Mouse (Mus musculus): ENCODE measurements around the gene Plekhg1. TPM values are rescaled to one million over a fixed set of nuclear protein-coding genes. Genes with fewer than 3 reads are reported as not detected.
A peak's percentile ranks its signal among the peaks of the same experiment; 100 is the strongest.

The Plekhg1 gene
- 13.5 and 16.6 TPM in 2 replicates for polyA plus RNA-seq (2015; fragmentation: Nextera tagmentation; extraction: Ambion mirVana)

- WGBS: 0% methylated on average over 27 of the region's 29 CpGs
- no peaks in the 10 kb centered on the region for H3K27me3 ChIP-seq
- ATAC-seq (replicated peaks; ENCODE audit: low FRiP score): peak; percentile 93
- H3K9ac ChIP-seq: peak within 1 kb of the TSS; percentile 69
- H3K9me3 ChIP-seq (replicated peaks): no peaks in the 10 kb centered on the region
- H3K4me3 ChIP-seq (replicated peaks): peak within 1 kb of the TSS; percentile 75
- H3K4me1 ChIP-seq: peaks cover 27% of the 10 kb centered on the region
- peak within 1 kb of the TSS; percentile 94 for H3K27ac ChIP-seq
- H3K36me3 ChIP-seq: no peaks in the 10 kb centered on the region
- peak within 1 kb of the TSS; percentile 94 for H3K4me2 ChIP-seq
These were observed at the start of gene Plekhg1 for GRCm38 (mm10) chr10:3740148-3740503. TSS of gene Plekhg1 (plus strand) at chr10:3740364.

GRCm38 (mm10) chr10:3692791-3693190 lies 47.4 kb upstream of the Plekhg1 start:
- peaks cover 5% of the 10 kb centered on the region; the same call in 1 of the 2 replicates for H3K4me1 ChIP-seq
- H3K27me3 ChIP-seq: no peaks in the 10 kb centered on the region
- no peak overlapping the region for H3K9ac ChIP-seq
- no peak for ATAC-seq (replicated peaks; ENCODE audit: low FRiP score)
- H3K4me3 ChIP-seq (replicated peaks): no peak overlapping the region
- no peak overlapping the region for H3K27ac ChIP-seq
- no peak overlapping the region for H3K4me2 ChIP-seq
- H3K9me3 ChIP-seq (replicated peaks): no peaks in the 10 kb centered on the region
- WGBS: 79% methylated on average over 1 of the region's 1 CpGs
- H3K36me3 ChIP-seq: no peaks in the 10 kb centered on the region

- WGBS: 76% methylated on average over 6 of the region's 6 CpGs
- Histone ChIP-seq H3K4me1 (peaks cover 5% of the 10 kb centered on the region; the same call in 1 of the 2 replicates), H3K9me3 (replicated peaks) (no peaks in the 10 kb centered on the region), H3K27me3 (no peaks in the 10 kb centered on the region), H3K4me3 (replicated peaks) (no peak overlapping the region), H3K9ac (no peak overlapping the region), H3K27ac (no peak overlapping the region), H3K4me2 (no peak overlapping the region), H3K36me3 (no peaks in the 10 kb centered on the region)
- no peak for ATAC-seq (replicated peaks; ENCODE audit: low FRiP score)
These were observed 46.4 kb upstream of the Plekhg1 start for GRCm38 (mm10) chr10:3693699-3694280.

GRCm38 (mm10) chr10:3695332-3695905 lies 44.7 kb upstream of the Plekhg1 start:
- Histone ChIP-seq H3K36me3 (no peaks in the 10 kb centered on the region), H3K9me3 (replicated peaks) (no peaks in the 10 kb centered on the region), H3K27me3 (no peaks in the 10 kb centered on the region), H3K4me3 (replicated peaks) (no peak overlapping the region), H3K27ac (no peak overlapping the region), H3K9ac (no peak overlapping the region), H3K4me1 (peaks cover 5% of the 10 kb centered on the region; the same call in 1 of the 2 replicates), H3K4me2 (no peak overlapping the region)
- WGBS: 91% methylated on average over 5 of the region's 5 CpGs
- no peak for ATAC-seq (replicated peaks; ENCODE audit: low FRiP score)

GRCm38 (mm10) chr10:3696727-3697348 lies 43.3 kb upstream of the Plekhg1 start:
- Histone ChIP-seq H3K4me3 (replicated peaks) (no peak overlapping the region), H3K4me1 (peaks cover 5% of the 10 kb centered on the region; the same call in 1 of the 2 replicates), H3K27ac (peak overlapping the region; percentile 27; the same call in 1 of the 2 replicates), H3K9me3 (replicated peaks) (no peaks in the 10 kb centered on the region), H3K36me3 (no peaks in the 10 kb centered on the region), H3K4me2 (no peak overlapping the region), H3K9ac (no peak overlapping the region), H3K27me3 (no peaks in the 10 kb centered on the region)
- ATAC-seq (replicated peaks; ENCODE audit: low FRiP score): no peak
- 55% methylated on average over 8 of the region's 8 CpGs for WGBS

- Histone ChIP-seq H3K4me2 (no peak overlapping the region), H3K9me3 (replicated peaks) (no peaks in the 10 kb centered on the region), H3K4me1 (peaks cover 5% of the 10 kb centered on the region; the same call in 1 of the 2 replicates), H3K9ac (no peak overlapping the region), H3K27ac (0 out of 2 replicates have a peak overlapping the region, but pooled peaks have one; percentile 27), H3K4me3 (replicated peaks) (no peak overlapping the region), H3K27me3 (no peaks in the 10 kb centered on the region), H3K36me3 (no peaks in the 10 kb centered on the region)
- no peak for ATAC-seq (replicated peaks; ENCODE audit: low FRiP score)
- WGBS: 82% methylated on average over 5 of the region's 5 CpGs
These were observed 42.7 kb upstream of the Plekhg1 start for GRCm38 (mm10) chr10:3697500-3697899.

GRCm38 (mm10) chr10:3700225-3701073 lies 39.7 kb upstream of the Plekhg1 start:
- no peaks in the 10 kb centered on the region for H3K36me3 ChIP-seq
- no peaks in the 10 kb centered on the region for H3K9me3 ChIP-seq (replicated peaks)
- H3K4me1 ChIP-seq: peaks cover 5% of the 10 kb centered on the region; the same call in 1 of the 2 replicates
- no peak overlapping the region for H3K4me2 ChIP-seq
- H3K4me3 ChIP-seq (replicated peaks): no peak overlapping the region
- ATAC-seq (replicated peaks; ENCODE audit: low FRiP score): no peak
- H3K27ac ChIP-seq: no peak overlapping the region
- H3K9ac ChIP-seq: no peak overlapping the region
- 61% methylated on average over 12 of the region's 12 CpGs for WGBS
- H3K27me3 ChIP-seq: no peaks in the 10 kb centered on the region

GRCm38 (mm10) chr10:3701832-3702231 lies 38.3 kb upstream of the Plekhg1 start:
- H3K9me3 ChIP-seq (replicated peaks): no peaks in the 10 kb centered on the region
- no peak overlapping the region for H3K4me3 ChIP-seq (replicated peaks)
- no peak for ATAC-seq (replicated peaks; ENCODE audit: low FRiP score)
- H3K36me3 ChIP-seq: no peaks in the 10 kb centered on the region
- H3K27ac ChIP-seq: no peak overlapping the region
- H3K4me2 ChIP-seq: no peak overlapping the region
- 87% methylated on average over 4 of the region's 4 CpGs for WGBS
- peaks cover 2% of the 10 kb centered on the region; the same call in 1 of the 2 replicates for H3K4me1 ChIP-seq
- H3K27me3 ChIP-seq: no peaks in the 10 kb centered on the region
- H3K9ac ChIP-seq: no peak overlapping the region

- Histone ChIP-seq H3K27me3 (no peaks in the 10 kb centered on the region), H3K9ac (no peak overlapping the region), H3K36me3 (no peaks in the 10 kb centered on the region), H3K4me2 (no peak overlapping the region), H3K27ac (no peak overlapping the region), H3K4me3 (replicated peaks) (no peak overlapping the region), H3K4me1 (no peaks in the 10 kb centered on the region), H3K9me3 (replicated peaks) (no peaks in the 10 kb centered on the region)
- 89% methylated on average over 2 of the region's 2 CpGs for WGBS
- ATAC-seq (replicated peaks; ENCODE audit: low FRiP score): no peak
These were observed 37.6 kb upstream of the Plekhg1 start for GRCm38 (mm10) chr10:3702585-3702984.

GRCm38 (mm10) chr10:3706231-3706630 lies 33.9 kb upstream of the Plekhg1 start:
- H3K9ac ChIP-seq: no peak overlapping the region
- 74% methylated on average over 4 of the region's 4 CpGs for WGBS
- no peaks in the 10 kb centered on the region for H3K4me1 ChIP-seq
- no peak overlapping the region for H3K27ac ChIP-seq
- H3K4me3 ChIP-seq (replicated peaks): no peak overlapping the region
- H3K4me2 ChIP-seq: no peak overlapping the region
- no peak for ATAC-seq (replicated peaks; ENCODE audit: low FRiP score)
- no peaks in the 10 kb centered on the region for H3K36me3 ChIP-seq
- no peaks in the 10 kb centered on the region for H3K9me3 ChIP-seq (replicated peaks)
- H3K27me3 ChIP-seq: no peaks in the 10 kb centered on the region

GRCm38 (mm10) chr10:3710081-3710480 lies 30.1 kb upstream of the Plekhg1 start:
- H3K9me3 ChIP-seq (replicated peaks): no peaks in the 10 kb centered on the region
- H3K36me3 ChIP-seq: no peaks in the 10 kb centered on the region
- H3K4me1 ChIP-seq: no peaks in the 10 kb centered on the region
- ATAC-seq (replicated peaks; ENCODE audit: low FRiP score): no peak
- H3K4me2 ChIP-seq: no peak overlapping the region
- WGBS: 76% methylated on average over 3 of the region's 3 CpGs
- H3K9ac ChIP-seq: no peak overlapping the region
- no peak overlapping the region for H3K4me3 ChIP-seq (replicated peaks)
- H3K27ac ChIP-seq: no peak overlapping the region
- H3K27me3 ChIP-seq: no peaks in the 10 kb centered on the region
